Mouse (Mus musculus): ENCODE results near the gene Fbxo40.

Fbxo40 gene

DNA sequence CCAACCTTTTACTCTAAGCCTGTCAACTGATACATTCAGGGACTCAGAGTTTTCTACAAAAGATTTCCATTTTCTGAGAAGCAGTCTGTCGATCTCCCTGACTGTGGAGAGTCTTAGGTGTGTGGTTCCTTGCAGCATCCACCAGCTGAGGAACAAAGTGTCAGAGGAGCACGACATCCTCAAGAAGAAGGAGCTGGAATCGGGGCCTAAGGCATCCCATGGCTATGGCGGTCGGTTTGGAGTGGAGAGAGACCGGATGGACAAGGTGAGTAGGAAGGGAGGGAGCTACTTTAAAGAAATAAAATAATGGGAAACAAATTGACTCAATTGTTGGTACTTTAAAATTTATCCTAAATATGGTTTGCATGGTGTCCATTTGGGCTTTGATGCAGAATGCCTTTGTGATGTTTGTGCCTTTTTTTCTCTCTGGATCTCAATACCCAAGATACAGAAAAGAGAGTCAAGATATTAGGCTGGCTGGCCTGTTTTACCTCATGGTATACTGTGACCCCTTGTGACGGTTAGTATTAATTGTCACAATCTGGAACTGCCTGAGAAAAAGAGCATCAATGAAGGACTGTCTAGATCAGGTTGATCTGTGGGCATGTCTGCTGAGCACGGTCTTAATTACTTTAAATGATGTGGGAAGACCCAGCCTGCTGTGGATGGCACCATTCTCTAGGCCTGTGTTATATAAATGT lies 43.7 kb downstream of the Fbxo40 start:
- DNase-seq = no peak

DNA sequence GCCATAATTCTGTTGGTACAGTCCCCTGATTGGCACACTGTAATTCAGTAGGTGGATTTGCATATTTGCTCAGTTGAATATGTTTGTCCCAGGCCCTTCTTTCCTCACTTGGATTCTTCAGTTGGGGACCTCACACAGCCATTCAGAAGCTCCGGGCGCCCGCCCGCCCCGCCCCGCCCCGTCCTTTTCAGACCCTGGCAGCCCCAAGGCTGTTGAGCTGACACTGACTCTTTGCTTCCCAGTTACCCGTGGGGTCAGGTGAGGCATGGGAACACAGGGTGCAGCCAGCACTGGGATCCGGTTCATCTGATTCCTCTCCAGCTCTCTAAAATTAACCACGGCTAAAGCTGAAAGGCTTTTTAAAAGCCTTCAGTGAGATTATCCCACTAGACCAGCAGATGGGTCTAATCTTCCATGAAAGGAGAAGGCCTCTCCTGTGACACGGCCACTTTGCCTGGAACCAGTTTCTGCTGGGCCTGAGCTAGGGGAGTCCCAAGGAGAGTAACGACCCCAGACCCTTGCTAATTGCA lies 45.3 kb downstream of the Fbxo40 start:
- DNase-seq = peak; percentile 44 to 45

- DNase-seq = no peak
These were observed 46.7 kb downstream of the Fbxo40 start for GRCm38 (mm10) chr16:36943591-36943990.

DNA sequence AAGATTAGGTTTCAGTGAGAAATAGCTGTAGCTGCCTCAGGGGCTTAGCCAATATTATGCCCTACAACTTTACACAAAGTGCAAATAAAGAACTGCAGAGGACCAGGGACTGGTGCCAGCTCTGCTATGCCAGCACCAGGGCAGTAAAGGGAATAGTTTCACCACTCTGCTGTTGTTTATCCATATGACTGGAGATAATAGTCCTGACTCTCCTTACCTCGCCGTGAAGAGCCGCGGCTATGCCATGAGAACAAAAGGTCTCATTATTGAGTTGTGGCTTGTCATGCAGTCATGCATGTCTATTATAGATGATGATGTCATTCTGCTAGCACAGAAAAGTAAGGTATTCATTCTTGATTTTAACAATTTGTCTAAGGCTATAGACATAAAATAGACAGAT lies 48.4 kb downstream of the Fbxo40 start:
- no peak for DNase-seq

DNA sequence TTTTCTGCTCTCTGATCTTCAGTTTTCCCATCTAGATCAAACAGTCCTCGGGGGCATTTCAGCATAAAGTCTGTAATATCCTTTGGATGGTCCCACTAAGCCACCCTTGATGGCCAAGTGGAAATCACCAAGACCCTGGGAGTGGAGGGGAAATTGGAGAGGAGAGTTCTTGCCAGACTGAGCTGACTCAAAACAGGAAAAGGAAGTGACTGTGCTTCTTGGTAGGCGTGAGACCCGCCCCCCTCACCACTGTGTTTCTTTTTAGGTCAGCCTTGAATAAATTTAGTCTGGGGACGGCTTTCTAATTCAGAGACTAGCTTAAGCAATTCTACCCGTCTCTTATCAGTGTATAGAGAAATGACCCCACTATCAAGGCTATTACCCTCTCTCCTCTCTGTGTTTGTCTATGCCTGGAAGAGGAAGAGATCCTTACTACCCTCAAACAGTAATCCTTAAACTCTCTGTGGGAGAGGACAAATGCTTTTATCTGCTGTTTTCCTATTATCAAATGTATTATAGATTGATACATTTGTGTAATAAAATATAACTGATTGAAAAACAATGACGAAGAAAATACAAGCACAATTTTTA lies 49.0 kb downstream of the Fbxo40 start:
- no peak for DNase-seq

DNA sequence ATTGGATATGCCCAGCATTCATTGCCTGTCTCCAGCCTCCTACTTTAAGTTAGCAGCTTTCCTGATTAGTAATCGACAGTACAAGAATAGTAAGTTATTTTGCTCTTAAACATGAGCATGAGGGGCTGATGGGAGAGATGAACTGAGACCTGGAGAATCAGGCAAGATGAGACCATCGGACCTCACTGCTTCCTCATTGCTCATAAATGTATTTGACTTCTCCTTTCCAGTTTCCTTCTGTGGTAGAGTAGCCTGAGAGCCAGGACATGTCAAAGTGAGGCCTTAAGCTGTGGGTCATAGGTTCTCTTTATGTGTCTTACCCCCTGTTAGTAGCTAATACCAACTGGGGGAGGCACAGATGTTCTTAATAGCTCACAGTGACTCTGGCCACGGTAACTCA lies 54.5 kb downstream of the Fbxo40 start:
- DNase-seq = no peak

DNA sequence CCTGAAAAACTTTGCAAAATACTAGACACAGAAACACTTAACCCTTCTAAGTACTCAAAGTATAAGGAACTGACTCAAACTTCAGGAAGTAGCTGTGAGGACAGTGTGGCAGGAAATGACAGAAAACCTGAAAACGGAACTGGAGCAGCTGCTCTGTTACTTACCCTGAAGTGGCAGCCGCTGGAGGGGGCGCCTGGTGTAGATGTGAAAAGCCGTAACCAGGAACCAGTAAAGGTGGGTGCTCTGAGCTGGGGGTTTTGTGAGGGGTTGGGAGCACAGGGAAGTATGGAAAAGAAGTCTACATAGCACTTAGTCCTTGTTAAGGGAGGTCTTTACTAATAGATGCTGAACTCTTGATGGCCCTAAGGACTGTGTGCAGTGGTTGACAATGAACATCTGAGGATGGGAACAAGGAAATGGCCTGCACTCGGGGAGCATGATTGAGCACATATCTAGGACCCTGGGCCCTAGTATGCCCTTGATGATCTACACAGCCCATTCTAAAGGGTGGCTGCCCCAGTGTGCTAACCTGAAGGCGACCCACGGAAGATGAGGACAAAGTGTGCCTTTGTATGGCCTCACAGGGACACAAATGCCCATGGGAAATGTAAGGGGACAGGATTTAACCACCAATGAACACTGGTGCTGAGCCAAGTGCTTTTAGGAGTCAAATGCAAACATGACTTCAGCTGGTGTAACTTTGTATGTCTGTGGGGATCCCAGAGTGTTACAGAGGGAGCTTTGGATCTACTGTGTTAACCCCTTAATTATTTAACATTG lies 55.2 kb downstream of the Fbxo40 start, which contains the start of gene Hcls1:
Hcls1 (plus strand) TSS at position 143 of the 780 bp plus-strand sequence.
- DNase-seq = no peak

GRCm38 (mm10) chr16:36934131-36934840 lies 56.0 kb downstream of the Fbxo40 start:
- DNase-seq = no peak

GRCm38 (mm10) chr16:36932546-36932945 lies 57.7 kb downstream of the Fbxo40 start:
- no peak for DNase-seq

DNA sequence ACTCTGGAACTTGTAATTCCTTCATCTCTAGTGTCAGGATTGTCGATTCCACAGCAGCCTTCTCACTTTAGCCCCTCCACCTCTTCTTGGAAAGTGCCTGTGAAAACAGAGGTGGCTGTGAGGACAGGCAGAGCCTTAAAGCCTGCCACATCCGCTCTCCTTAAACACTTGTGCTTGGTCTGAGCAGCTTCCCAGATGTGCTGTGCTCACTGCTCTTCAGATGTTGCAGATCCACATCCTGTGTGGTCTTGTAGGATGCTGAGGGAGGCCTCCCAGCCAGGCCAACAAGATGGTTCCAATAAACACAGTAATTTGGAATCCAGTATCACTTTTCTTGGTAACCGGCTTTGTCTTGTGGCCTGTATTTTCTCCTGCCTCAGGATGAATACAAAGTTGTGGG lies 58.3 kb downstream of the Fbxo40 start:
- no peak for DNase-seq

DNA sequence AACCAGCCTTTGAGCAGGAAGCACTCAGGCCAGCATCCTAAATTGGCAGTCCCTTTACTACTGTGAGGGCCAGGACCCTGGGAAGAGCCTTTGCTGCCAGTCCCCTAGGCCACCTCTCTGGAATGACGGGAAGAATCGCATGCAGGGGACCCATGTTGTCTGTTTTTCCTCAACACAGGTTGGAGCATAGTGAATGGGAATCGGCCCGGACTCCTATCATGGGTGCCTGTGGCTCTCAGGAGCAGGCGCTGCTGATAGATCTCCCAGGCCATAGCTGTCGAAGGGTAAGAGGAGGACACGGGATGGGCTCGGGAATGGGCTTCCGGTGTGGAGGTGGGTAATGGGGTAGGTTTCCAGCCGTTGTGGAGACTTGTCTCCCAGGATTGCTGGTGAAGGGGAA lies 58.9 kb downstream of the Fbxo40 start:
- DNase-seq = no peak

GRCm38 (mm10) chr16:36930231-36931136 lies 59.8 kb downstream of the Fbxo40 start:
- DNase-seq = no peak

GRCm38 (mm10) chr16:36929216-36929615 lies 61.1 kb downstream of the Fbxo40 start:
- no peak for DNase-seq

DNA sequence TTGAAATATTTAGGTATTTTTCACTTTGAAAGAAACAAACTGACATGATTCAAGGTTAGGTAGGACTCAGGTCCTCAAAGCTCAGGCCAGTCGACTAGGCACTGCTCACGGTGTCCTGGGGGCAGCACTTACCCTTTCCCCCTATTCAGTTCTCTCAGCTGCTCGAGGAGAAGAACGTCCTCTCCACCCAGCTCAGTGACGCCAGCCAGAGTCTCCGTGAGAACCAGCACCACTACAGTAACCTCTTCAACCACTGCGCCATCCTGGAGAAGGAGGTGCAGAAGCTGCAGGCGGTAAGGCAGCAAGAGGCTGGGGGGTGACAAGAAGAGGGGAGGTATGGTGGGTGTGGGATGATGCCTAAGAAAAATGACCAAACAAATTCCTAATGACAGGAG lies 62.2 kb downstream of the Fbxo40 start:
- no peak for DNase-seq

DNA sequence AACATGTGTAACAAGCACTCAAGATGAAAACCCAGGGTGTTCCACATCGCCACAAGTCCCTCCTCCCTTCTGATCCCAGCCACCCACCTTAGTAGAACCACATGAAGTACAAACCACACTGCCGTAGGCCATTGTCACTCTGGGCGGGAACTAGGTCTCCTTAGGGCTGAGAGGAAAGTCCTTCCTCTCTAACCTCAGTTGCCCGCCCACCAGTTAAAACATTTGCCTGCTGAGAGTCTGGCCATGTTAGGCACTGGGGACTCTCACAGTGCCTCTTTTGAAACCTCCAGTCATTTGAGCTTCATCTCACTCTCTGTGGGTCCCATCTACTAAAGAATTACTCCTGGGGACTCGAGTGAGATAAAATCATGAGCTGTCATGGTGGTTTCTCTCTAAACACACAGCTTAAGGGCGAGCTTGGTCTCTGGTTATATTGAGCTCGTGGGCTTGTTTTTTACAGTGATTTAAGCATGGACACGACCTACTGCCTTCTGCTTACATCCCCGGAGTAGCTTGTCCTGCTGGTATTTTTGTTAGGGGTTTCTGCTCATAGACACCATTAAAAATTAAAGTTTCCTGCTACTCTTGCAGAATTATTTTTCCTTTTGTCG lies 62.7 kb downstream of the Fbxo40 start:
- DNase-seq = no peak

DNA sequence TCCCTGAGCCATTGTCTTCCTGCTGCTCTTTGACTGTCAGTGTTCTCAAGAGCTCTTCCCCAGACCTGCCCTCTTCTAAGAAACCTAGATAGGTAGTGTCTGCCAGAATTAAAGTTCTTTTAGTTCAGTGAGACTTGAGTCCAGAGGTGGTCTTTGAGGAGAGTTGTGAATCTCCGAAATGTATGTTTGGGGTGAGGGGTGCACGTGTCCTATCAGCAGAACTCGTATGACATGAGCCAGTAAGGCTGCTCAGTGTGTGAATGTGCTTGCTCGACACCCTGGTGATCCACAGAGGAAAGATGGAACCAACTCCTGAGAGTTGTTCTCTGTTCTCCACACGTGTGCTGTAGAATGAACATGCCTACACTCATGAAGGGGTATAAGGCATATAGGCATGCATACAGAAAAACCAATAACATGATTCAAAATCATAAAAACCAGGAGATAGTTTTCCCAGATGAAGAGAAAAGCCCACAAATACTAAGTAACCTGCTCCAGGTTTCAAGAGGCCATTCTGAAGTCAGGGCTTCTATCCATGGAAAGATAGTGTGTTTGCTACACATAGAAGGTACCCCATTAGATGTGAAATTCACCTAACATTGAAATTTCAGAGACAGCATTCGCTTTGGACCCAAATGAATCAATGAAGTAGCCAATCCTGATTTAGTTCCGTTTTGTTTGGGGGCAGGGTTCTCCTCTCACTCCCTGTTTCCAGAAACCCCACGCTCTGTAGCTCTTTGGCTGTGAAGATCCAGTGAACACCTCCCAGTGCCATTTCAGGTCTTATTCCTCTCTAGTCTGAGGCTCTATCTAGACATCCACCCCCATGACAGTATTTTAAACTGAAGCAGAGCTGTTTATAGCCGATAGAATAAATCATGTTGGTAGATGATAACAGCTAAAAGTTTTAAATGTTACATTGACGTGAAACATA lies 63.5 kb downstream of the Fbxo40 start:
- DNase-seq = no peak

GRCm38 (mm10) chr16:36925797-36926196 lies 64.5 kb downstream of the Fbxo40 start:
- no peak for DNase-seq

DNA sequence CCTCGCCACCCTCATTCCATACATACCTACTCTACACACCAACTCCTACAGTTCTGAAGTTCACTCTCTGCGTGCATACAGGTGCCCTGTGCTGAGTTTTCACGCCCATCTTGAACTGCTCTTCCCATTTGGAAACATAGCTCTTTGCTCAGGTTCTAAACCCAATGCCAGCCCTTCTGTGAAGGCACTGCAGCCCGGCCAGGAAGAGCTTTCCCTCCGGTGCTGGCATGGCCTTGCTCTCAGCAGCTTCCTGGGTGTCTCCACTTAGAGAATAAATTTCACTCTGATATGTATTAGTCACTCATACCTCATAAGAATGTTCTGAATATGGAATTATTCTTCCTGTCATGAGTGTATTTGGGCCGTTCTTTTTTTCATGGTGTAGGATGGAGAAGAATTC lies 64.9 kb downstream of the Fbxo40 start:
- DNase-seq = no peak

GRCm38 (mm10) chr16:36924312-36924711 lies 66.0 kb downstream of the Fbxo40 start:
- no peak for DNase-seq

DNA sequence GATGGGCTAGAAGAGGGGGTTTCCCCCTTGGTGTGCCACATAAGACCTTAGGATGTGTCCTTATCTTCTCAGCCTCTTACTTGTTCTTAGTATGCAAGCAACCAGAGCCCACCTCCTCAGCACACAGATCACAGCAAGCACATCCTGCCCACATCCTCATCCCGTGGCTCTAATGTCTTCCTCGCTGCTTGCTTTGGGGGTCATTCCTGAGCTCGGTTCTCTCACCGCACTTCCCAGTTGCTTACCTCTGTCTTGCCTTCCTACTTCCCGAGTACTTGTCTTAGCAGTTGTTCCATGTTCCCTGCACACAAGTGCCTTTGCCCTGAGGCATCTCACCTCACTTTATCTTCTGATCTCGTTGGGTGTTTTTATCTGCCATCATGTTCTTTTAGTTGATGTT lies 68.3 kb downstream of the Fbxo40 start:
- DNase-seq = no peak

Data from cerebellum, postnatal 25 days (tissue).